Mouse (Mus musculus): ENCODE measurements at regions not wholly inside any gene's neighbourhood (a gene's known extent, or its start where the extent isn't known, plus 50 kb on each side); places are given as distances from the start of the nearest gene placed in this dataset.

- DNase-seq (ENCODE audit: low spot score): no peak
Measured at GRCm38 (mm10) chr7:40052255-40052654, 534.7 kb downstream of the Zfp619 start.

- no peak for DNase-seq (ENCODE audit: low spot score)
Measured at GRCm38 (mm10) chr7:40058836-40059235, 541.3 kb downstream of the Zfp619 start.

- no peak for DNase-seq (ENCODE audit: low spot score)
Measured at GRCm38 (mm10) chr7:40064631-40065030, 547.1 kb downstream of the Zfp619 start.

GRCm38 (mm10) chr7:40065526-40065925 is 548.0 kb downstream of the Zfp619 start:
- peak; percentile 13 for DNase-seq (ENCODE audit: low spot score)

GRCm38 (mm10) chr7:40067378-40067777 is 549.8 kb downstream of the Zfp619 start:
- no peak for DNase-seq (ENCODE audit: low spot score)

GRCm38 (mm10) chr7:40071313-40071712 is 553.7 kb downstream of the Zfp619 start:
- no peak for DNase-seq (ENCODE audit: low spot score)

GRCm38 (mm10) chr7:40072478-40072877 is 554.9 kb downstream of the Zfp619 start:
- DNase-seq (ENCODE audit: low spot score): no peak

GRCm38 (mm10) chr7:40086236-40086635 is 568.7 kb downstream of the Zfp619 start:
- DNase-seq (ENCODE audit: low spot score): no peak

- no peak for DNase-seq (ENCODE audit: low spot score)
Measured at GRCm38 (mm10) chr7:40097094-40097493, 579.5 kb downstream of the Zfp619 start.

GRCm38 (mm10) chr7:40103057-40103945 is 585.7 kb downstream of the Zfp619 start:
- DNase-seq (ENCODE audit: low spot score): peak; percentile 4

GRCm38 (mm10) chr7:40142906-40143305 is 625.3 kb downstream of the Zfp619 start:
- no peak for DNase-seq (ENCODE audit: low spot score)

GRCm38 (mm10) chr7:40144431-40144830 is 626.9 kb downstream of the Zfp619 start:
- no peak for DNase-seq (ENCODE audit: low spot score)

- no peak for DNase-seq (ENCODE audit: low spot score)
Measured at GRCm38 (mm10) chr7:40177570-40177969, 660.0 kb downstream of the Zfp619 start.

GRCm38 (mm10) chr7:40195366-40195765 is 677.8 kb downstream of the Zfp619 start:
- no peak for DNase-seq (ENCODE audit: low spot score)

- DNase-seq (ENCODE audit: low spot score): no peak
Measured at GRCm38 (mm10) chr7:40202615-40203014, 685.0 kb downstream of the Zfp619 start.

GRCm38 (mm10) chr7:40211956-40212355 is 686.2 kb upstream of the Vstm2b start:
- DNase-seq (ENCODE audit: low spot score): no peak

- DNase-seq (ENCODE audit: low spot score): no peak
Measured at GRCm38 (mm10) chr7:40212576-40212975, 685.6 kb upstream of the Vstm2b start.

- DNase-seq (ENCODE audit: low spot score): no peak
Measured at GRCm38 (mm10) chr7:40213646-40214045, 684.5 kb upstream of the Vstm2b start.

- DNase-seq (ENCODE audit: low spot score): no peak
Measured at GRCm38 (mm10) chr7:40214395-40214794, 683.7 kb upstream of the Vstm2b start.

- DNase-seq (ENCODE audit: low spot score): no peak
Measured at GRCm38 (mm10) chr7:40215271-40215670, 682.9 kb upstream of the Vstm2b start.

- no peak for DNase-seq (ENCODE audit: low spot score)
Measured at GRCm38 (mm10) chr7:40220549-40220948, 677.6 kb upstream of the Vstm2b start.

GRCm38 (mm10) chr7:40245188-40245587 is 652.9 kb upstream of the Vstm2b start:
- no peak for DNase-seq (ENCODE audit: low spot score)

- no peak for DNase-seq (ENCODE audit: low spot score)
Measured at GRCm38 (mm10) chr7:40248521-40248920, 649.6 kb upstream of the Vstm2b start.

GRCm38 (mm10) chr7:40253486-40253885 is 644.6 kb upstream of the Vstm2b start:
- DNase-seq (ENCODE audit: low spot score): no peak

Measured in urinary bladder, postnatal 14 days (tissue).